Mouse (Mus musculus) cerebellum, adult 2 months (tissue): ENCODE measurements around the gene Th.

Source experiments
- CTCF ChIP-seq: fragments of 200-500 bp; IDR thresholded peaks from 2 replicates; pipeline ENCODE4 v1.5.1; 2011; ENCODE audit warnings: low read depth, mild to moderate bottlenecking, control low read depth, low read length, moderate library complexity, borderline replicate concordance; ENCODE audit not compliant: insufficient read depth
- POLR2A ChIP-seq: fragments of 200-500 bp; IDR thresholded peaks from 2 replicates; pipeline ENCODE4 v1.6.1; 2011; ENCODE audit warnings: low read length, control low read depth, borderline replicate concordance; ENCODE audit not compliant: insufficient read depth

GRCm38 (mm10) chr7:142956018-142956417 lies 25.1 kb upstream of the Th start:
- TF ChIP-seq CTCF = no peak
- TF ChIP-seq POLR2A = no peak
